Comparison of ENCODE assay signal across 11 mouse cellular contexts in the genomic region with DNA sequence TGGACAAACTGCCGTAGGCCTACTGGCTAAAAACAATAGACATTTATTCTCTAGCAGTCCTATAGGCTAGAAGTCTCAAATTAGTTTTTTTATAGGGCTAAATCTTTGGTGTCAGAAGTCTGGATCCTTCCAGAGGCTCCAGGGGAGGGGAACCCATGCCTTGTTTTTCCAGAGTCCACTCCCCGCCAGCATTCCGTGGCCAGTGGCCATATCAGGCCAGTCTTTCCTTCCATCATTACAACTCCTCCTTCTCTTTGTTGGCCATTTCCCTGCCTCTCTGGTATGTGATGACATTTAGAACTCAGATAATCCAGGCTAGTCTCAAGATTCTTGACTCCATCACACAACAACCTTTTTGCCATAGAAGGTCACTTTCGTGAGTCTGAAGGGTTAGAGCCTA.
"Had no signal": no experiment of that assay in that cellular context is flagged by ENCODE, and none has a peak within 500 bp of the region (broad histone marks: within the 10 kb centered on the region; RNA-seq: fewer than 3 reads in every experiment).

No protein-coding gene starts in this region.

- DNase-seq: gastrocnemius, postnatal 10 days; gastrocnemius, postnatal 36 days; kidney, adult 18-20 months; kidney, adult 8-10 months; kidney, postnatal 10 days; kidney, postnatal 25 days; kidney, postnatal 4 days; layer of hippocampus, adult 9-11 months; liver; liver, embryonic 13.5 days; liver, postnatal 0 days had no signal
